Mouse (Mus musculus) urinary bladder, adult 18-20 months (tissue): ENCODE results near the gene Gstp2.

Experiments used
- DNase-seq, 2 experiments: peaks; one replicate each; pipeline ENCODE4 v3.0.0; 2022; ENCODE audit warnings: low spot score in 2 of 2, mixed read lengths in 2 of 2

Gene Gstp2

DNA sequence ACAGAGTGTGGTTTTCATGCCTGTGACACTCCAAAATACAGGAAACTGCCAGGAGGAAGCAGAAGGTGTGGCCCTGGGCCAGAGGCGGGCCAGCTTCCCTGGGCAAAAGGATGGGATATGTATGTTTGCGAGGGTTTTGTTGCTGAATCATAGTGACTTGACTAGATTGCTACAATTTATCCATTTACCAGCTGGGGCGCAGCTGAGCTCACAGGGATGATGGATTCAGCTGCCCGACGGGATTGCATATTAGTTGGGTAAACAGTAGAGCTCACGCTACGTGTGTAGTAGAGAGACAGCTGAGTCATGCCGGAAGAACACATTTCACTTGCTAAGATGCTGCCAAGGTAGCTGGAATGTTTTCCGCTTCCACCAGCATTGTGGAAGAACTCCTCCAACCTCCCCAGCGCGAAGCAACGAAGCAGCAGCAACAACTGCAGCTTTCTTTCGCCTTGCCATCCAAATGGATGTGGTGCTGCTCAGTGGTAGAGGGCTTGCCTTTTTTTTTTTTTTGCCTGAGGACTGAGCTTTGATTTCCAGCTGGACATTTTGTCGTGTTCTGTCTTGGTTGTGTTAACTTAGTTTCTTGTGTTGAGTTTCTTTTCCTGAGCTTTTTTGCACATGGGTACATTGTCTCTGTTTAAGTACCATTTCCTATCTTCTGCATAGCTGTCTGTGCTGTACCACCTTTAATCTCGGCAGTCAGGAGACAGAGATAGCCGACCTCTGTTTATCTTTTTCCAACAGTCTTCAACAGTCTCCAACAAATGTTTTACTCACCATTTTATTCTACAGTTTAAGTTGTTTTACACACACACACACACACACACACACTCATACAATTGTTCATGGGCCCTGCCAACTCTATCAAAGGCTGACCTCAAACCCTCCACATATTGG lies at the start of gene Gstp2:
TSS of gene Gstp2 (minus strand) at position 58 of the 900 bp plus-strand sequence.
- peak; percentile 67 to 82 for DNase-seq

DNA sequence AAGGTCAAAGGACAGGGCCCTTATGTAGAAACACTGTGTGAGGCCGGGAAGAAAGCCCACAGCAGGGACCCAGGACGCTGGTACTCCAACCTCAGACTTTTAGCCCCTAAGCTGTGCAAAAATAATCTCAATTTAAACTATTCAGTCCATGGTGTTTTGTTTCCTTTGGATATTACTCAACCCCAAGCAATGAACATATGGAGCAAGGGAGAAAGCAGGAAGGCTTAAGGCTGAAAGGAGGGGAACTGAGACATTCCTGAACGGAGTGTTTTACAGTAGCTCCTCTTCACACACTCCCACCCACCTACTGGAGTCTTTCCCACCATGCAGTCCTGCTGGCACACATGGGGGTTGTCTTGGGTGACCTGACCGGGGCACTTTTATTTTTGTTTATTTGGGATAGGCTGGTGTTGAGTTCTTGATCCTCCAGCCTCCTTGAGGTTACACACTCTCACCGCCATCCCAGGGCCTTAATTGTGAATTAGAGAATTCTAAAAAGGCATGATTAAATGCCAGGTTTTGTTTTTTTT lies 49.0 kb upstream of the Gstp2 start:
- no peak for DNase-seq

DNA sequence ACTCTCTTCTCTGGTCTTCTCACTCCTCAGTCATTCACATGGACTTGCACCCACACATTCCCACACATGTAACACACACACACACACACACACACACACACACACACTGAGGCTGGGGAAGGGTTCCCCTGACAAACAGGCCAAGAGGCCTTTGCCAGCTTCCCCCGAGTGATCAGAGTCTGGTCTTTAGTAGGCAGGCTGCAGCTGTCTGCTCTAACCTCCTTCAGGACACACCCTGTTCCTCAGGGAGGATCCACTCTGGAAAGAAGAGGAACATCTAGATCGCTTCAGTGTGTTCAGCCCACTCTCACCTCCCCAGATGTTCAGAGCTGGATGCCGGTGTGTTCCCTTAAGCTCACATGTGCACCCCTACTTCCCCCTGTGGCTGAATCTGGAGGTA lies 48.5 kb upstream of the Gstp2 start:
- no peak for DNase-seq

DNA sequence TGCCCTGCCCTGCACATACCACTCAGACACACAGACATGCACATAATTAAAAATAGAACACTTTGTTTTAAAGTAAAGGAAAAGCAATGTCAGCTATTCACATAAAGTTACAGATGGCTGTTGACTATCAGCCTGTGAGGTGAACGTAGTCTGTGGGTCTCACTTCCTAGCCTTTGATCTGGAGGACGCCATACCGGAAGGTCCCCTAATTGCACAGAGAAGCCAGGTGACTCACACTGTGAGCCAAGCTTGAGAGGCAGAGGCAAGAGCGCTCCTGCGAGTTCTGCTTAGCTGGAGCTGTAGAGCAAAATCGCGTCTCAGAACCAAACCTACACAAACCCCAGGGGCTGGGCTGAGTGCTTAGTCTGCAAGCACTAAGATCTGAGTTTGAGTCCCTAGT lies 47.9 kb upstream of the Gstp2 start:
- no peak for DNase-seq

DNA sequence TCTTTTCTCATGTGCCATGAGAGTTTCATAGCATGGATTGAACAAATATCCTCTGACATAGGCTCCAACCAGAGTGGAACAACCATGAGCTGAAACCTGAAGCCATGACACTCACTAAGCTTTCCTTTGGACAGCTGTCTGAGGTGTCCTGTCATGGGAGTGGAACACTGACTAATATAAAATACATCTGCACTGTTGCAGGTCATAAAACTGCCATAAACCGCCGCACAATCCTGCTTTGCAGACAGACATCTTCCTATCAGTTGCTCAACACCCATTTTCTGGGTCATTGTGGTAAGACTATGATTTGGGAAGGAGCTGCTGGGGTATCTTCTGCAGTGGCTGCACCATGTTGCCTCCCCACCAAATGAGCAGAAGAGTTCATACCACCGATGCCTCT lies 46.9 kb upstream of the Gstp2 start:
- no peak for DNase-seq

DNA sequence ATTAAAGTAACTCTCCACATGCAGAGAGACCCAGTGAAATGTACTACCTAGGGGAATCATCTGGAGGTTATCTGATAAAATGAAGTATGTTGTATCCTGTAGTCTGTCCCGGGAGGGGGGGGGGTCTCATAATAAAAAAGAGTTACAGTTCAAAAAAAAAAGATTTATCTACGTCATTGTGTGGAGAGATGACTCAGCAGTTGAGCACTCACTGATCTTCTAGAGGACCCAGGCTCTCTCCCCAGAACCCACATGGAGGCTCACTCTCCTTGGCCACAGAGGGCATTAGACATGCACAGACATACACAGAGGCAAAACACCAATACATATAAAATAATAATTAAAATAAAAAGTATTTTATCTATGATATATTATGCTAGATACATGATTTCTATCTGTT lies 45.6 kb upstream of the Gstp2 start:
- DNase-seq, result no peak

DNA sequence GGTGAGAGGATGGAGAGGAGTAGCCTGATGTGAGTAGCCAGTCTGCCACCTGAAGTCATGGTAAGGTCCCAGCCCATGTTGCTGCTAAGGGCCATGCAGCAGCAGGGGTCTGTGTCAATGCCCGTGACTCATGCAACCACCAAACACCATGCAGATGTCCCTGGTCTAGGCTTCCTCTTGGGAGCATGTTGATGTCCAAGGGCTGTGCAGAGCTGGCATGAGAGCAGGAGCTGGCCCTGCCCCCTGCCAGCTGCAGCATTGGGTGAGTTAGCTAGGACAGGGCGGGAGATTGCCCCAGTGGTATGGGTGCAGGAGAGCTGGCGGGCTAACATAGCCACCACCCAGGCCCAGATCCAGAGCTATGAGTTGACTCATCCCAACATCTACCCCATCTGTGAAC lies 44.6 kb upstream of the Gstp2 start:
- no peak for DNase-seq

DNA sequence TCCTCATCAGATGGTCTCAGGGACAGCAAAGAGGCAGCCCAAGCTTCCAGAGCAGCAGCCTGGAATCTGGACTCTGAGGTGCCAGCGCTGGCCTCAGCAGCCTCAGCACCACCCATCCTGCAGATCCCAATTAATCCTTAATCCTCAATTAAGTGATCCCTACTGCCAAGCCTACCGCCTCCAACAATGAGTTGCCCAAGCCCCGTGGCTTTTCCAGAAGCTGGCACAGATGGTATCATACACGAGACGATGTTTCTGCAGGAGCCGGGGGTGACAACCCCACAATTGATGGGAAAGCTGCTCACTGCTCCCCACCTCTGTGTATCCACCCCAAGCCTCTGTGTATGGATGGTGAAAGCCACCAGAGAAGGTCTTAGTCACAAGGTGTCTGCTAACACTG lies 43.3 kb upstream of the Gstp2 start:
- DNase-seq, result no peak

DNA sequence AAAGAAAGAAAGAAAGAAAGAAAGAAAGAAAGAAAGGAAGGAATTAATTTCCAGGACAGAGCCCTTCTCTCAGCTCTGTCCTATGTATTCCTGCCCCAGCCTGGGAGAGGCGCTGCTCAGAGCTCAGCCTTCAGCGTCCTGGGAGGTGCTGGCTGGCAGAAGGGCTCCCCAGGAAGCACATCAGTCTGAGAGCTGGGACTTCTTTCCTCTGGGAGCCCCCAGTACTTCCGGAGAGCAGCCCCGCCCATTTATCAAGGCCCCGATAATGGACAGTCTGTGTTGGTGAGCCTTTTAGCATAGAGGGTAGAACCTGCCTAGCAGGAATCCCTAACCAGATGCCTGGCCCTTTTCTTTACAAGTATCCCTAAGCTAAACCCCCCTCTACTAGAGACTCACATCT lies 42.3 kb upstream of the Gstp2 start:
- no peak for DNase-seq

DNA sequence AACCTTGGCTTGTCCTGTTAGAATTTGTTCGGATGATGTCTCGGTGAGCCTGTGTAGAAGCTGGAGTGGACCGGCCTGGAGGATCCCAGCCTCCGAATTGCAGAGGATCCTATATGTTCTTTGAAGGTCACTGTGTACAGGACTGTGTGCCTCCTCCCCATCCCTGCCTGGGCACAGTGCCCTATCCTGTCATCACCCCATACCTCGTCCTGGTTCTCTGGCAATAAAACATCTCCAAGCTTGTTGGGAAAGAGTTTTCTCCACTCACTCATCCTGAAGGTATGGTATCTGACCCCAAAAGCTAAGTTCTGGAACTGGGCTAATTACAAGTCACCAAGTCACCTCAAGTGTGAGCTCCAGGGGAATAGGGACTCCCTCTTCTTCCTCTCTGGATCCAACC lies 41.3 kb upstream of the Gstp2 start:
- DNase-seq, result no peak

DNA sequence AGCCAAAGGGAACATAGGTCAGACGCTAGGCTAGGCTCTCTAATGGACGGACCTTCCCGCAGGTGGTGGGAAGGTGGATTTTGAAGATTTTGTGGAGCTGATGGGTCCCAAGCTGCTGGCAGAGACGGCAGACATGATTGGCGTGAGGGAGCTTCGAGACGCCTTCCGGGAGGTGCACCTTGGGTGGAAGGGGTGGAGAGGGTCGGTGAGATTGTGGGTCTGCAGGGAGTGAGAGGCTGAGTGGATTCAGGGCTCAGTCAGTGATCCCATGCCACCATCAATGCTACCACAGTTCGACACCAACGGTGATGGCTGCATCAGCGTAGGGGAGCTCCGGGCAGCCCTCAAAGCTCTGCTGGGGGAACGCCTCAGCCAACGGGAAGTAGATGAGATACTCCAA lies 40.3 kb upstream of the Gstp2 start:
- DNase-seq, result no peak

DNA sequence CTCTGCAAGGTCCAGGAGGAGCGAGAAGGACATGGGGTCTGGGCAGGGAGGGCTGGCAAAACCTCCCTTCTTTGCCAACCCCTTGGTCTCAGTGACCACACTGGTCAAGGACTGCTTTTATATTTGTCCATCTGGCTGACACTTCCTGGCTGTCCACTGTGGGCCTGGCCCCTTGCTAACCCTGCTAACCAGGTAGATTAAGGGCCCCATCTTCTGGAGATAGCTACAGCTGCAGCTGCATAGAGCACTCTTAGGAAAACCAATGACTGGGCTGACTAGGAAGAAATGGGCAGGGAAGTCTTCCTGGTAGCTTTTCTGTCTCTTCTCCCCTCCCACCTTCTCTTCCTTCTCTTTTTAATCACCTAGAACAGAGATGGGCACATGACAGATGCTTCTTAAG lies 39.2 kb upstream of the Gstp2 start:
- no peak for DNase-seq

DNA sequence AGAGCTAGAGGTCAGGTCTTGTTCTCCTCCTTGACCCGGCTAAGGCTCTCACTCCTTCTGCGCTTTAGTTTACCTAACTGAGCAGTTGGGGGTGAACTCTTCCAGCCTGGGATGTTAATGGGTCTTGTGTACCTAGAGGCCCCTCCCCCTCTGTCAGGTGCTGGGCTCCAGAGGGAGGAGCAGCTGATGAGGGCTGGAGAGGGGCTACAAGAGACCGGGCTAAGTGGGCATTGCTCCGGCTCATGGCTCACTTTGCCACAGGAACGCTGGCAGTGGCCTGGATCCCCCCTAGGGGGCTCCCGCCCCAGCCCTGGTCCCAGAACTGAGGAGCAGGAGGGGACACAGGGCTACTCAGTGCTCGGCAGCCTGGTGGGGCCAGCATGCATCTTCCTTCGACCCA lies 38.0 kb upstream of the Gstp2 start:
- no peak for DNase-seq

DNA sequence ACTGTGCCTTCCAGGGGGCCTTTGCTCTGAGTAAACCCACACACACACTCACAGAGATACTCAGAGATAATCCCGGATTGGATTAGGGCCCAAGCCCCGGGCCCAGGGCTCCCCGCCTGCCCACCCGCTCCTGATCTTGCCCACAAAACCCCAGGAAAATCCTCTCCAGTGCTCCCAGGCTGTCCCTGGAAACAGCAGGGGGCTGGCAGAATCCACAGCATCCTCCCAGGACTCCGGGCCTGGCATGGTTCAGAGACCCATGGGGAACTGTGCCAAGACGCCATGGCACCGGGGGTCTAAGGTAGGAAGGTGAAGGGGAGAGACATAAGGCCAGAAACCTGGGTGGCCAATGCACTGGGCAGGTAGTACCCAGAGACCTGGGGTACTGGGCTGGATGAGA lies 37.5 kb upstream of the Gstp2 start:
- DNase-seq, result no peak

DNA sequence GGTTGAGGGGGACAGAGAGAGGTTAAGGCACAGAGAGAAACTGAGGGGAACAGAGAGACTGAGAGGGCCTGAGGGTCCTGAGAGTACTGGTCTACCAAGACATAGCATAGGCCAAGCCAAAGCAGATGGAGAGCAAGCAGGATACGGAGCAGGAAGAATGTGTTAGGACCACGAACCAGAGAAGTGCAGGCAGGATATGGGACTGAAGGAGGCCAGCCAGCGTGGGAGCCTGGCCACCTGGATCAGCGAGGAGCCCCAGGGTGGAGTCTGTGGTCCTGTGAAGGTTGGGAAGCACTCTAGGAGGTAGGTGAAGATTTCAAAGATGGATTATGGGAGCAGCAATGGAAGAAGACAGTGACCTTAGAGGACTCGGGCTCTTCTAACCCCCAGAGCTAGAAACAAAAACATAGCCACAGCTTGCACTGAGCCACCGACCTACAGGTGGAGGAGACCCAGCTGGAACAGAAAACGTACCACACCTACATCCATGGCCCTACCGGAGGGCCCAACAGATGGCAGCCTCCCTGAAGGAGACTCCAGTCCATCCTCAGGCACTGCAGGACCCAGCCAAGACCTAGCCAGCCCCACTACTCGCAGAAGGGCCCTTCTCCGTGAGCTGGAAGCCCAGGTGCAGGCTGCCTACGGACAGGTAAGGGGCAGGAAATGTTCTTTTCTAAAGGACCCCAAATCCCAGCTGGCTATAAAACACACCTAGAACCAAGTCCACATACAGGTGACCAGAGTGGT lies 36.6 kb upstream of the Gstp2 start:
- no peak for DNase-seq

DNA sequence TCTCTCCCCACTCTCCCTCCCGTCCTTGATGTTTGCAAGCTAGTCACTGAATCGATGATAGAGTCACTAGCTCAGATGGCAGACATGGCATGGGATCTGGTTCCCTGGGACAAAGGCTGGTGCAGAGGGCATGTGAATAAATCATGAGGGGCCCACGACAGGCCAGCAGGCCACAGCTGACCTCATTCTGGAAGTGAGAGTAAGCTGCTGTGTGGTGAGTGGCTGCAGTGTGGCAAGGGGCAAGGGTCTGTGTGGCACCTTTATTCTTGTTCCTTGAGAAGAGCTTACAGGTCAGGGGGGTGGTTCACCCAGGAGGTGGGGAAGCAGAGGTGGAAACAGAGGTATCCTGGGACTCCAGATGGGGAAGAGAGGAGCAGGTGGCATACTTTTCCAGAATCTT lies 35.6 kb upstream of the Gstp2 start, which contains the start of gene Cabp2:
TSS of gene Cabp2 (plus strand) at position 185 of the 400 bp plus-strand sequence.
- no peak for DNase-seq

DNA sequence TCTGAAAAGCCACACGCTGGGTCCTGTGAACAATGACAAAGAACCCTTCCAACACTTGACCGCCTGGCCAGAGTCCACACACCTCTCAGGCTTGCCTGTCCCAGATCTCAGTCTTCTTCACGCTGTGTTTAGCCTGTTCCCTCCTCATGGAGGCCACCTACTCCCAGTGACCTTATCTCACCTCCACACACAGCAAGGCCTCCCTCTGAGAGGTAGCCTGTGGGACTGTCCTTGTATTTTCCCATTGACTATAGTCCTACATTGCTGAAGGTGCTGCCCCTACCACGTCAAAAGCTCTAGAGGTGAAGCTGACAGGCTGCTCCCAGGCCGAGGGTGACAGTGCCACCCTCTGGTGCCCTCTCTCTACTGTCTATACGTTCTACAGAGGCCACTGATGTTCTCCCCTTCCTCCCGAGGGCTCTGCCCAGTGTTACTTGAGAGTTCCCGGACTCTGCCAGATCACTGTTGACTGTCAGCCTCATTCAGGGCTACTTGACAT lies 34.7 kb upstream of the Gstp2 start:
- no peak for DNase-seq

DNA sequence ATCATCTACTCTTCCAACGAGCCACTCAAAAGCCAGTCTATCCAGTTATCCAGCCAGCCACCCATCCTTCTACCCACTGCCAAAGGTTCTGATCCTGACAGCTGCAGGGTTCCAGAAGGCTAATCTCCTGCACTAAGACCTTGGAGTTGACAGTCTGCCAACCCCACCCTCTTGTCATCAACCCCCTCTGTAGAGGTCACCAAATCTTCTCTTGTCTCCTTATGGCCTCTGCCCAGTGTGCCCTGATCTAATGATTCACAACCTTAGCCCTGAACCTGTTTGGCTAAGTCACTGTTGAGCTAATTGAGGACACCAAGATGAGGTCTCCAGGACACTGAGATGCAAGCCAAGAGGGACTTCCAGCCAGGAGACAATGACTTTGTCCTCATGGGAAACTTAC lies 33.8 kb upstream of the Gstp2 start:
- DNase-seq, result no peak

DNA sequence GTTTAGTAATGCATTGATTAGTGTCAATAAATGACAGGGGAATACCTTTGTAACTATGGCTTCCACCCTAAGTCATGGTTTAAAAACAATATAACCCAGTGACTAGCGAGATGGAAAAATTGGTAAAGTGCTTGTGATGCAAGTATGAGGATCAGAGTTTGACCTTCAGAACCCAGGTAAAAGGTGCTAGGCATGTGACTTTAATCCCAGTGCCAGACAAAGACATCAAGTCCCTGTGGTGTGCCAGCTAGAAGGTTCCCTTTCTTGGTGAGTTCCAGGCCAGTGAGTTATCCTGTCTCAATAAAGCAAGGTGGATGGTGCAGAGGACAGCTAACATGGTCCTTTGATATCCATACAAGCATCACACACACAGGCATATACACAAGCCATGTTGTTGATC lies 29.7 kb upstream of the Gstp2 start:
- DNase-seq, result no peak

DNA sequence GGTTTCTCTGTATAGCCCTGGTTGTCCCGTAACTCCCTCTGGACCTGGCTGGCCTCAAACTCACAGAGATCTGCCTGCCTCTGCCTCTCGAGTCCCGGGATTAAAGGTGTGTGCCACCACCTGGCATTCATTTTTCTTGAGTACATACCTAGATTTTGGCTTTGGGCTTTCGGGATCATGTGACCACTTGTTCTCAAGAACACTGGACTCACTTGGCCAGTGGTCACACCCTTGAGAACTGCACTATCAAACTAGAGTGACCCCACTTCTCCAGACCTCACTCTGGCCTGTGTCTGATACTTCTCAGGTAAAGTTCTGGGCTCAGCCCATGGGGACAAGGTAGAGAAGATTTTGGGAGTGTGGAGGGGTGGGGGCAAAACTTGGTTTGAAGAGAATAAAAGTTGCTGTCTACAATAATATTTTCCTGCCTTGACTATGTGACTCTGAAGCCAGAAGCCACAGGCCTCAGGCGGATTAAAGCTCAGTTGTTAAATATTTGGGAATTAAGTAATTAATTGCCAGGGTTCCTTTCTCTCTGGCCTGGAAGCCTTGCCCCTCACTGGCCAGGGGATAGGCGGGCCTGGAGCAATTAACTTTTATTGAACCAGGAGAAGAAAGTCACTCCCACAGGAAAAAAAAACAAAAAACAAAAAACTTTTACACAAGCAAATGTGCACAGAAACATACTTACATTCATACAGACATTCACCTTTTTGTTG lies 27.0 kb upstream of the Gstp2 start:
- no peak for DNase-seq

DNA sequence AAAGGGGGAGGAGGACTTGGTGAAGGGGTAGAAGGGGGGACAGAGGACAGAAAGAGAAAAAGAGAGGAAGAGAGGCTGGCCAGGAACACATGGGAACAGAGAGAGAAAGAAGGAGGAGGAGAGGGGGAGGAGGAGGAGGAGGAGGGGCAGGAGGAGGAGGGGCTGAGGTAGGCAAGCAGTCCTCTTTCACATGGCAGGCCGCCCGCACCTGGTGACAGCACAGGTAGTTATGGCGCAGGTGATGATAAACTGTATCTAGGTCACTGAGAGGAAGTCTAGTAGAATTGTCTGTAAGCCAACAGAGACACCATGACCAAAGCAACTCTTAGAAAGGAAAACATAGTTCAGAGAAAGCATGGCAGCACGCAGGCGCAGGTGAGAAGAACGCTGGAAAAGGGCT lies 25.6 kb upstream of the Gstp2 start:
- DNase-seq, result no peak

DNA sequence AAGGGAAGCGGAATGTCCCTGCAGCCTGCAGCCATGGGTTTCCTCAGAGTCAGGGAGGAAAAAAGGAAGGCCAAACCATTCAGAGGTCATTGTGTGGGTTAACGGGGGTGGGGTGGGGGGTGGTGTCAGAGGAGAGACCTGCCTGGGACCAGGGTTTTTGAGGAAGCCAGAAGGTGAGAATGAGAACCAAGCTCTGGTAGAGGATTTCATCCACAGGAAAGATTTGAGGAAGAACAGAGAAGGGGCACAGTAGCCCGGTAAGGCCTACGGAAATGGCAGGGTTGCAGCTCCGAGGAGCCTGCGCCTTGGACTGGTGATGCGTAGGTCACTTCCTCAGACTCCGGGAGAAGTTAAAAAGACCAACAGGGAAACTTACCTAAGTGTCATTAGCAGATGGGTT lies 24.9 kb upstream of the Gstp2 start:
- no peak for DNase-seq
